Mouse (Mus musculus): ENCODE results near the gene Yif1b. TPM values are rescaled to one million over a fixed set of nuclear protein-coding genes. Genes with fewer than 3 reads are reported as not detected.

Gene Yif1b
- polyA plus RNA-seq, 1 experiment from 2014 or later = 114 TPM

GRCm38 (mm10) chr7:29270445-29270844 lies 32.3 kb downstream of the Yif1b start:
- no peak overlapping the region for H3K27ac ChIP-seq (ENCODE audit: low read depth, low read length)

GRCm38 (mm10) chr7:29271687-29272465 lies 33.7 kb downstream of the Yif1b start:
- H3K4me2 ChIP-seq (ENCODE audit: low read length) = no peak overlapping the region
- no peaks in the 10 kb centered on the region for H3K27me3 ChIP-seq (replicated peaks; ENCODE audit: control insufficient read depth, insufficient read depth, low read length)
- 80% methylated on average over 8 of the region's 8 CpGs for WGBS
- H3K9me3 ChIP-seq (ENCODE audit: control insufficient read depth, low read length) = no peaks in the 10 kb centered on the region
- no peak overlapping the region for H3K27ac ChIP-seq (ENCODE audit: low read depth, low read length)
- no peaks in the 10 kb centered on the region for H3K36me3 ChIP-seq (ENCODE audit: control insufficient read depth, insufficient read depth, low read length)
- no peak overlapping the region for H3K9ac ChIP-seq (ENCODE audit: low read depth, low read length)
- ATAC-seq = no peak
- no peak overlapping the region for H3K4me3 ChIP-seq (ENCODE audit: low read length)
- H3K4me1 ChIP-seq (ENCODE audit: control insufficient read depth, insufficient read depth, low read depth, low read length) = no peaks in the 10 kb centered on the region

More at GRCm38 (mm10) chr7:29270445-29270844, 32.3 kb downstream of the Yif1b start:
- no peak overlapping the region for H3K9ac ChIP-seq (ENCODE audit: low read depth, low read length)
- no peak overlapping the region for H3K4me2 ChIP-seq (ENCODE audit: low read length)
- no peaks in the 10 kb centered on the region for H3K36me3 ChIP-seq (ENCODE audit: control insufficient read depth, insufficient read depth, low read length)
- H3K4me1 ChIP-seq (ENCODE audit: control insufficient read depth, insufficient read depth, low read depth, low read length) = no peaks in the 10 kb centered on the region
- no peak overlapping the region for H3K4me3 ChIP-seq (ENCODE audit: low read length)
- 82% methylated on average over 4 of the region's 4 CpGs for whole genome bisulfite sequencing
- no peak for ATAC-seq
- H3K27me3 ChIP-seq (replicated peaks; ENCODE audit: control insufficient read depth, insufficient read depth, low read length) = no peaks in the 10 kb centered on the region
- no peaks in the 10 kb centered on the region for H3K9me3 ChIP-seq (ENCODE audit: control insufficient read depth, low read length)

DNA sequence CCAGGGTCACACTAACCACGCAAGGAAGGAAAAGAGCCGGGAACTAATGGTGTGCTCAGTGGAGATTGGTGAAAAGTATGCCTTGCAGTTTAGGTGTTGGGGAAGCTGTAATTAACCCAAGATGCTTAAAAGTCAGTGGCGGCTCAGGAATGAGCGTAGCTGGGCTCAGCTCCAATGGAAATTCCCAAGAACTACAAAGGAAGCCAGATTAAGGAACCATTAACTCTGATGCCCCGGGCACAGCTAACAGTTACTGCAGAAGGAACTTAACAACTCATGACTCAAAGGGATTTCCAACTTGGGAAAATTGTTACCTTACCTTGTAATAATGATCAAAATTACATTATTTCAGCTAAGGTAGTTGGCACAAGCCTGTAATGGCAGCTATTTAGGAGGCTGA lies 38.6 kb downstream of the Yif1b start:
- Histone ChIP-seq H3K36me3 (ENCODE audit: control insufficient read depth, insufficient read depth, low read length) (no peaks in the 10 kb centered on the region), H3K27ac (ENCODE audit: low read depth, low read length) (no peak overlapping the region), H3K9me3 (ENCODE audit: control insufficient read depth, low read length) (no peaks in the 10 kb centered on the region), H3K4me2 (ENCODE audit: low read length) (no peak overlapping the region), H3K9ac (ENCODE audit: low read depth, low read length) (no peak overlapping the region), H3K27me3 (replicated peaks; ENCODE audit: control insufficient read depth, insufficient read depth, low read length) (no peaks in the 10 kb centered on the region), H3K4me3 (ENCODE audit: low read length) (no peak overlapping the region), H3K4me1 (ENCODE audit: control insufficient read depth, insufficient read depth, low read depth, low read length) (peaks cover 1% of the 10 kb centered on the region)
- no peak for ATAC-seq
- WGBS = 77% methylated on average over 5 of the region's 5 CpGs

DNA sequence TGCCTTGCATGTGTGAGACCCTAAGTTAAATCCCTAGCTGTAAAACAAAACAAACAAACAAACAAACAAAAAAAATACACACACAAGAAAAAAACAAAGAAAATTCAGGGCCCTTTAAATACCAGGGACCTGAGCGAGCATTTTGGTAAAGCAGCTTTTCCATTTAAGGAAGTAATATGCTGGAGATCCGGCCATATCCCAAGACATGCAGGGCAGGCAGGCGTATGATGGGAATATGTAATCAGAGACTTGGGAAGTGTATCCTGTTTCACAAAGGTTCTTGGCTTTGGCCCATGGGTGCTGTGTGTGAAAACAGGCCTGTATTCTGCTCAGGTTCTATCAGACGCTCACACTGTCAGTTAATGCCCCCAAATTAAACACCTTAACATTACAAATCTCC lies 39.4 kb downstream of the Yif1b start:
- 85% methylated on average over 4 of the region's 4 CpGs for WGBS
- Histone ChIP-seq H3K9me3 (ENCODE audit: control insufficient read depth, low read length) (no peaks in the 10 kb centered on the region), H3K27me3 (replicated peaks; ENCODE audit: control insufficient read depth, insufficient read depth, low read length) (peaks cover under 1% of the 10 kb centered on the region; the same call in 1 of the 2 replicates), H3K36me3 (ENCODE audit: control insufficient read depth, insufficient read depth, low read length) (no peaks in the 10 kb centered on the region), H3K4me2 (ENCODE audit: low read length) (no peak overlapping the region), H3K27ac (ENCODE audit: low read depth, low read length) (no peak overlapping the region), H3K4me1 (ENCODE audit: control insufficient read depth, insufficient read depth, low read depth, low read length) (peaks cover 7% of the 10 kb centered on the region), H3K4me3 (ENCODE audit: low read length) (no peak overlapping the region), H3K9ac (ENCODE audit: low read depth, low read length) (no peak overlapping the region)
- ATAC-seq = no peak

- Histone ChIP-seq H3K4me1 (ENCODE audit: control insufficient read depth, insufficient read depth, low read depth, low read length) (peaks cover 7% of the 10 kb centered on the region), H3K27me3 (replicated peaks; ENCODE audit: control insufficient read depth, insufficient read depth, low read length) (peaks cover 4% of the 10 kb centered on the region; the same call in 1 of the 2 replicates), H3K9me3 (ENCODE audit: control insufficient read depth, low read length) (no peaks in the 10 kb centered on the region), H3K4me2 (ENCODE audit: low read length) (no peak overlapping the region), H3K4me3 (ENCODE audit: low read length) (no peak overlapping the region), H3K9ac (ENCODE audit: low read depth, low read length) (no peak overlapping the region), H3K36me3 (ENCODE audit: control insufficient read depth, insufficient read depth, low read length) (no peaks in the 10 kb centered on the region), H3K27ac (ENCODE audit: low read depth, low read length) (no peak overlapping the region)
- ATAC-seq = no peak
Observed at GRCm38 (mm10) chr7:29279261-29279660, 41.1 kb downstream of the Yif1b start.

DNA sequence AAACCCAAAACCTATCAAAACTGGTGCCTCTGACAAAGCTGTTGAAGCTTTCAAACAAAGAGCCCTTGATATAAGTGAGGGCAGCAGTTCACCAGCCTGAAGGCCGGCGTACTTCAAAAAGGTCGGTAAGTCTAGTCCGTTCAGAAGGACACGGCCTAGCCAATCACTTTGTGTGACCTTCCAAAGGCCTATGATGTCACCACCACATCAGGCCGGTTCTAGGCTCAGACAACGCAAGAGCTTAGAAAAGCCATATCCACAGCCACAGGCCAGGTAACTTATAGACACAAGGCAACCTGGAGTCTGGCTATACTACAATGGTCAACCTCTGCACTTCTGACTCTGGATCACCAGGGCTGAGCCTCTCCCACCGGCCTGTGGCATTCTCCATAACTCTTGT lies 41.8 kb downstream of the Yif1b start:
- no peak overlapping the region for H3K4me3 ChIP-seq (ENCODE audit: low read length)
- peaks cover 4% of the 10 kb centered on the region; the same call in 1 of the 2 replicates for H3K27me3 ChIP-seq (replicated peaks; ENCODE audit: control insufficient read depth, insufficient read depth, low read length)
- H3K36me3 ChIP-seq (ENCODE audit: control insufficient read depth, insufficient read depth, low read length) = no peaks in the 10 kb centered on the region
- no peak for ATAC-seq
- H3K9ac ChIP-seq (ENCODE audit: low read depth, low read length) = no peak overlapping the region
- H3K27ac ChIP-seq (ENCODE audit: low read depth, low read length) = no peak overlapping the region
- peaks cover 7% of the 10 kb centered on the region for H3K4me1 ChIP-seq (ENCODE audit: control insufficient read depth, insufficient read depth, low read depth, low read length)
- no peaks in the 10 kb centered on the region for H3K9me3 ChIP-seq (ENCODE audit: control insufficient read depth, low read length)
- WGBS = 90% methylated on average over 8 of the region's 8 CpGs
- no peak overlapping the region for H3K4me2 ChIP-seq (ENCODE audit: low read length)

- no peaks in the 10 kb centered on the region for H3K36me3 ChIP-seq (ENCODE audit: control insufficient read depth, insufficient read depth, low read length)
- H3K9me3 ChIP-seq (ENCODE audit: control insufficient read depth, low read length) = no peaks in the 10 kb centered on the region
- H3K4me1 ChIP-seq (ENCODE audit: control insufficient read depth, insufficient read depth, low read depth, low read length) = peaks cover 7% of the 10 kb centered on the region
- peak overlapping the region; percentile 69 for H3K4me3 ChIP-seq (ENCODE audit: low read length)
- H3K27ac ChIP-seq (ENCODE audit: low read depth, low read length) = no peak overlapping the region
- H3K27me3 ChIP-seq (replicated peaks; ENCODE audit: control insufficient read depth, insufficient read depth, low read length) = peaks cover 4% of the 10 kb centered on the region; the same call in 1 of the 2 replicates
- H3K9ac ChIP-seq (ENCODE audit: low read depth, low read length) = peak overlapping the region; percentile 78
- peak overlapping the region; percentile 96 for H3K4me2 ChIP-seq (ENCODE audit: low read length)
- 13% methylated on average over 13 of the region's 13 CpGs for WGBS
- no peak; the same call in 1 of the 2 replicates for ATAC-seq
Observed at GRCm38 (mm10) chr7:29280801-29281200, 42.7 kb downstream of the Yif1b start.

GRCm38 (mm10) chr7:29281201-29282073 lies 43.3 kb downstream of the Yif1b start, which contains the start of gene Spint2:
Gene Spint2 (minus strand): TSS chr7:29281912.
- ATAC-seq = peak; percentile 89
- Histone ChIP-seq H3K4me2 (ENCODE audit: low read length) (peak within 1 kb of the TSS; percentile 96), H3K9ac (ENCODE audit: low read depth, low read length) (peak within 1 kb of the TSS; percentile 78), H3K9me3 (ENCODE audit: control insufficient read depth, low read length) (no peaks in the 10 kb centered on the region), H3K27ac (ENCODE audit: low read depth, low read length) (peak within 1 kb of the TSS; percentile 48; the same call in 1 of the 2 replicates), H3K36me3 (ENCODE audit: control insufficient read depth, insufficient read depth, low read length) (no peaks in the 10 kb centered on the region), H3K4me3 (ENCODE audit: low read length) (peak within 1 kb of the TSS; percentile 69), H3K27me3 (replicated peaks; ENCODE audit: control insufficient read depth, insufficient read depth, low read length) (peaks cover 4% of the 10 kb centered on the region; the same call in 1 of the 2 replicates), H3K4me1 (ENCODE audit: control insufficient read depth, insufficient read depth, low read depth, low read length) (peaks cover 7% of the 10 kb centered on the region)
- under 1% methylated on average over 71 of the region's 80 CpGs for WGBS

DNA sequence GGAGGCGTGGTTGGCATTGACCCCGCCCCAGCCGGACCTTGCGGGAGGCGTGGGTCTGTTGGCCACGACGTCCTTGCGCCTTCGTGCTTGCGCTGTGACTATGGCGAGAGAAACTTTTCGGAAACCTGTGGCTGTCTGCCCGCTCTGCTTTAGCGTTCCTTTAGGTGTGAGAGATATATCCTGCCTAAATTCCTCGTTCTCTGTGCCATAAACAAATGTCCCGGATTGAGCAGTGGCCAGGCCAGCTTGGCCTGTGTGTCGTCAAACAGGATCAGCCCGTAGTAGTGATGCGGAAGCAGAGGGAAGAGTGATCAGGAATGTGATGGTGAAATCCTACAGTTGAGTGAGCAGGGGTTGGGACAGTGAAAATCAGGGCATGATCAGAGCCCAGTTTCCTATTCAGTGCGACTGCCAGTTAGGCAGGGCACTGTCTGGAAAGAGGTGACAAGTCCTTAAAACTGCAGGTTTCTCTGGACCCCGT lies 44.0 kb downstream of the Yif1b start:
- WGBS = 11% methylated on average over 21 of the region's 21 CpGs
- peak; percentile 3; the same call in 1 of the 2 replicates for ATAC-seq

More for the DNA sequence above, 44.0 kb downstream of the Yif1b start:
- H3K4me3 ChIP-seq (ENCODE audit: low read length) = peak overlapping the region; percentile 69
- no peaks in the 10 kb centered on the region for H3K36me3 ChIP-seq (ENCODE audit: control insufficient read depth, insufficient read depth, low read length)
- peak overlapping the region; percentile 78 for H3K9ac ChIP-seq (ENCODE audit: low read depth, low read length)
- peaks cover 4% of the 10 kb centered on the region; the same call in 1 of the 2 replicates for H3K27me3 ChIP-seq (replicated peaks; ENCODE audit: control insufficient read depth, insufficient read depth, low read length)
- H3K4me2 ChIP-seq (ENCODE audit: low read length) = peak overlapping the region; percentile 96
- H3K27ac ChIP-seq (ENCODE audit: low read depth, low read length) = no peak overlapping the region
- no peaks in the 10 kb centered on the region for H3K9me3 ChIP-seq (ENCODE audit: control insufficient read depth, low read length)
- peaks cover 7% of the 10 kb centered on the region for H3K4me1 ChIP-seq (ENCODE audit: control insufficient read depth, insufficient read depth, low read depth, low read length)
